Mouse (Mus musculus) lung, postnatal 0 days (tissue): ENCODE results near the gene Dph5.

ENCODE experiments used
- CTCF ChIP-seq: IDR thresholded peaks from 2 replicates; pipeline ENCODE4 v1.5.1; 2016; ENCODE audit warnings: antibody characterized with exemption, mild to moderate bottlenecking
- EP300 ChIP-seq: IDR thresholded peaks from 2 replicates; pipeline ENCODE4 v1.6.1; 2016; ENCODE audit warnings: antibody characterized with exemption, mild to moderate bottlenecking, control low read depth

GRCm38 (mm10) chr3:115952356-115952755, 64.7 kb downstream of the Dph5 start:
- no peak for TF ChIP-seq CTCF
- no peak for TF ChIP-seq EP300
